Mouse (Mus musculus) left cerebral cortex, adult 9 months (tissue): ENCODE measurements around the gene Cpne7.
"Not testable (repeated sequence)": the region's sequence is repeated elsewhere in the genome, so short reads cannot be mapped to it uniquely, and the experiment has no call there.

Source experiments
- DNase-seq, 2 experiments: peaks; one replicate each; pipeline ENCODE4 v3.0.0; 2022; ENCODE audit warnings: low spot score in 2 of 2

Cpne7 gene

DNA sequence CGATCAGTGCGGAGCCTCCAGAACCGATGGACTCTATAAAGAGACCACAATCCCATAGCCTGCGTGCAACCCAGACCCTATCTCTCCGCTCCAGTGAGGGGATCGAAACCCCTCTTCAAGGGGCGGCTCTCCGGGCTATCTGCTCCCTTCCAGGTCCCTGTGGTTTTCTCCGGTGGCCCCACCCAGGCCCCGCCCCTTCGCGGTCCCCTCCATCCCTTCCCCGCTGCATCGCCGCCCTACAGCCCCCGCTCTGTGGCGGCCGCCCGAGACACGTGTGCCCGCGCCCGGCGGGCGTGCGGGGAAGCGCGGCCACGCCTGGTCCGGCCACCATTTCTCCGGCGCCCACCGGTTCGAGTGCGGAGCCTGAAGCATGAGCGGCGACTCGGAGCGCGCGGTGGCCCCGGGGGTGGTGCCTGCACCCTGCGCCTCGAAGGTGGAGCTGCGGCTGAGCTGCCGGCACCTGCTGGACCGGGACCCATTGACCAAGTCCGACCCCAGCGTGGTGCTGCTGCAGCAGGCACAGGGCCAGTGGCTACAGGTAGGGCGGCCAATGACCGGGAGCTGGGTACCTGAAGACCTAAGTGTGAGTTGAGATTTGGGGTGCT is at the start of gene Cpne7:
Gene Cpne7 (plus strand): TSS at position 248 of the 605 bp plus-strand sequence.
- DNase-seq = no peak

DNA sequence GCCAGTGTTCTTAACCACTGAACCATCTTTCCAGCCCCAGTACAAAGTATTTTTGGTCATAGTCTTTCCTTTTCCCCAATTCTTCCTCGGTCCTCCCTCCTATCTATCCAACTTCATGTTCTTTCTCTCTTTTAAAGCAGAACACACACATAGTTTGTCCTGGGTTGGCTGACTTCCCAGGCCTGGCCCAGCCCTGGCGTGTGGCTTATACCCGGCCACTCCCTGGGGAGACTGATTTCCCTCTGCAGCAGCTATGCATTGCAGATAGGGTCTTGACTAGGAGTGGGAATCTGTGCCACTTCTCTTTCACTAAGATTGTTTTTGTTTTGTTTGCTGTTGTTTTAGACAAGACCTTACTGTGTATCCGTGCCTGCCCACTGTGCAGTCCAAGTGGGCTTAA is 46.0 kb upstream of the Cpne7 start:
- no peak for DNase-seq

DNA sequence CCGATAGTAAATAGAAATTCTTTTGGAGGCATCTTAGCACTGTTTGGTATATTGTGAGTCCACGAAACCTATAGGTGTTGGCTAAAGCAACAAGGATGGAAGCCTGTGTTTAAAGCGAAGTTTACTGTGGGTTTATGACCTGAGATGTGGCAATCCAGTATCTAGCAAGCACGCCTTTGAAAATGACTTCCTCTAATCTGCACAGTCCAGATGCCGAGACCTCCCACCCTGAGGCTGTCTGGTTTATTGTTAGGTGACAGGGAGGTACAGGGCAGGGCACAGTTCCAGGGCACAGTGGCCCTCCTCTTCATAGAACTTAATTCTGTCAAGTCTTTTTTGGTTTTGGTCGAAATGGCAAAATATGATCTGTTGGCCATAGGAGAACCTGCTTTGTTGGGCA is 40.0 kb upstream of the Cpne7 start:
- no peak for DNase-seq

DNA sequence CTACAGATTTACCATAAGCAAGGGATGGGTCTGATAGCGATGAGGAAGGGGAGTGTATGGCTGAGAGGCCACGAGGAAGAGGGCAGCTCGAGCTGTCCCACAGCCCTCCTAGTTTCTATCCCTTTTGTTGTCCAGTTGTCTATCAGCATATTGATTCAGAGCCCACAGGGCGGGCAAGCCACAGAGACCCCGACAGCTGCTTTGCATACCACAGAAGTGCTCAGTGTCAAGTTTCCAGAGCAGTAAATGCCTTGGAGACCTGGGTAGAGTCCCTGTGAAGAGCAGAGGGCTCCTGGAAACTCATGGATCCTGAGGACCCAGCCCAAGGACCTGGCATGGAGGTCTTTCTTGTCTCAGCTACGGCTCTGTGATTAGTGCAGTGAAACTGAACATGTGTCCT is 34.2 kb upstream of the Cpne7 start:
- DNase-seq = no peak

DNA sequence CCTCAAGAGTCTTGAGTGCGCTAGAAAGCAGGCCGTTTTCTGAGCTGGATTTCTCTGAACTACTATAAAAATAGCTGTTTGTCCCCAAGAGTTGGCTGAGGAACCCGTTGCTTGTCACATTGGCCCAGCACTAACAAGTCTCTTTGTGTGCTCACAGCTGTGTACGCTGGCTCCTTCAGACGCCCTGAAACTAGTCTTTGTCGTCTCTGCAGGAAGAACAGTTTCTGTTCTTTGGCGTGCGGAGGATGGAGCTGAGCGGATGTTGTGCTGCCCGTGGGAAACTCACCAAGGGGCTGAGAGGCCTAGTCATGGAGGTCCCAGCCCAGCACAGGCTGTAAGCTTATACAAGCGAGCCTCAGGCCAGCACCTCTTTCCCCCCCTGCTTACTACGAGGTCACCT is 33.6 kb upstream of the Cpne7 start:
- peak; percentile 47 to 55 for DNase-seq

DNA sequence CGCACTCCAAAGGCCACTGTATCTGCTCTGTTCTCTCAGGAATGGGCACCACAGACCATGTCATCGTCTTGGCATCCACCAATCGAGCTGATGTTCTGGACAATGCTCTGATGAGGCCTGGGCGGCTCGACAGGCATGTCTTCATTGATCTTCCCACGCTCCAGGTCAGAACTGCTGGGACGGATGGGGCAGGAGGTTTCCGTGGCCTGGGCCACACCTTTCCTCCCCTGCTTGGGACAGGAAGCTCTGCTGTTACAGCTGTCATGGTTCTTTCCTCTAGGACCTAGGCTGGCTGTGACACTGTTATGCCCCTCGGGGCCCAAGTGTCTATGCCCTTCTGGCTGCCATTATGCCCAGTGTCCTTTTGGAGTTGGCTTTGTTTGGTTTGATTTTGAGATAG is 29.9 kb upstream of the Cpne7 start:
- DNase-seq = no peak

DNA sequence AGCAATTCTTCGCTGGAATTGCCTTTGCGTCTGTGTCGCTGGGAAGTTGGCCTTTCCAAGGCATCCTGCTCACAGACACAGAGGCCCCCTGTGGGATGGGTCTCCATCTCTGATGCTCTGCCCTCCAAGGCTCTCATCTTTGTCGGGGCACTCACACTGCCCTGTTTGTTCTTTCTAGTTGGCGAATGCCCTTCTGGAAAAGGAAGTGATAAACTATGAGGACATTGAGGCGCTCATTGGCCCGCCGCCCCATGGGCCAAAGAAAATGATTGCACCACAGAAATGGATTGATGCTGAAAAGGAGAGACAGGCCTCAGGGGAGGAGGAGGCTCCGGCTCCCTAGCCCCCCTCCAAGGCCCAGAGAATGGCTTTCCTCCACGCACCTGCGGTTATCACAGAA is 20.0 kb upstream of the Cpne7 start:
- no peak for DNase-seq

DNA sequence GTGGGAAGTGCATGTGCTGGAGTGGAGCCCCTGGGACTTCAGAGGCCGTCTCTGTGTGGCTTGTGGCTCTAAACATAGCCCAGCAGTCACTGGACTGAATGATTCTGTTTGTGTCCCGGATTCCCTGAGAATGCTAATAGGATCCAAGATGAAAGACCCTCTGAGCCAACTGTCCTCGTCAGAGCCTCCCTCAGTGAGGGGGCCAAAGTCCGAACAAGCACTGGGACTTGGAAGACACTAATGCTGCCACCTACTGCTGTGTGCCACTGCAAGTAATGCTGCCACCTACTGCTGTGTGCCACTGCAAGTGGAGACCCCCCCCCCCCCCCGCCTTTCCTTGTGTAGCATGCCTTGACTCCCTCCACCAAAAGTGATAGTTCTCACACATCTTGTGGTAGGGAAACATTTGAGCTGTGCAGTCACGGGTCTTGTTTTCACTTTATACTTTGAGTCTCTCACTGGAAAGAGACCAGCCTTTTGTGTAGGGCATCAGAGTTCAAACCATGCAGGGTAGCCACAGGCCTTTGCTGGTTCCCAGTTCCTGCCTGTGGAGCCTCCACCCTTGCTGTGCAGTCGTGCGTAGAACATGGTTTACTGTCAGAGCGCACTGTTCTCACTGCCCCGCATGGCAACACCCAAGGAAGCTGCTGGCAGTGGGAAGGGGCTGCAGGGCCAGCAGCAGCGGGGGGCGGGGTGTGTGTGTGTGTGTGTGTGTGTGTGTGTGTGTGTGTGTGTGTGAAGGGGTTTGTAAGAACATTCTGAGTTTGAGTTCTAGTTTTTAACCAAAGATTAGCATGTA is 19.2 kb upstream of the Cpne7 start:
- peak in 1 of 2 experiments; percentile 24 for DNase-seq

DNA sequence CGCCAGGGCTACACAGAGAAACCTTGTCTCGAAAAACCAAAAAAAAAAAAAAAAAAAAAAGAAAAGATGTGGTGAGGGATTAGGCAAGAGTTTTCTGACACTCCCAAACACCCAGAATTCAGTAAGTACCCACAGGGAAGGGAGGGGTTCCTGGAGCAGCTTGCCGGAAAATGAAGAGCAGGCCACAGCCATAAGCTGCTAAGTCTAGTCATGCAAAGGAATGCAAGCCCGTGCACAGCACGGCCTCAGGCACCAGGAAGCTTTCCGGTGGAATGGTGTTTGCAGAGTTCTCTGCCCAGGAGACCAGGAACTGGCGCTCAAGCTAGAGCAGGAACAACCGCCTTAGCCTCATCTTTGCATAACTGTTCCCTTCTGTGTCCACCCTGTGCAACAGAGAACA is 16.9 kb upstream of the Cpne7 start:
- DNase-seq = no peak

DNA sequence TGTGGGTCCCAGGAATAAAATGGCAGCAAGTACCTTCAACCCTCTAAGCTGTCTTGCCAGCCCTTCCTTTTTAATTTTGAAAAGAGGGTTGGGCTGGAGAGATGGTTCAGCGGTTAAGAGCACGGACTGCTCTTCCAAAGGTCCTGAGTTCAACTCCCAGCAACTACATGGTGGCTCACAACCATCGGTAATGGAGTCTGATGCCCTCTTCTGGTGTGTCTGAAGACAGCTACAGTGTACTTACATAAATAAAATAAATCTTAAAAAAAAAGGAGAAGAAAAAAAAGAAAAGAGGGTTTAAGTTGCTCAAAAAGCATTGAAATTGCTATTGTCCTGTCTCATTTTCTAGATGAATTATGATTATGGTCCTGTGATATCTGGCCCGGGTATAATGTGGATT is 15.9 kb upstream of the Cpne7 start:
- DNase-seq = no peak

DNA sequence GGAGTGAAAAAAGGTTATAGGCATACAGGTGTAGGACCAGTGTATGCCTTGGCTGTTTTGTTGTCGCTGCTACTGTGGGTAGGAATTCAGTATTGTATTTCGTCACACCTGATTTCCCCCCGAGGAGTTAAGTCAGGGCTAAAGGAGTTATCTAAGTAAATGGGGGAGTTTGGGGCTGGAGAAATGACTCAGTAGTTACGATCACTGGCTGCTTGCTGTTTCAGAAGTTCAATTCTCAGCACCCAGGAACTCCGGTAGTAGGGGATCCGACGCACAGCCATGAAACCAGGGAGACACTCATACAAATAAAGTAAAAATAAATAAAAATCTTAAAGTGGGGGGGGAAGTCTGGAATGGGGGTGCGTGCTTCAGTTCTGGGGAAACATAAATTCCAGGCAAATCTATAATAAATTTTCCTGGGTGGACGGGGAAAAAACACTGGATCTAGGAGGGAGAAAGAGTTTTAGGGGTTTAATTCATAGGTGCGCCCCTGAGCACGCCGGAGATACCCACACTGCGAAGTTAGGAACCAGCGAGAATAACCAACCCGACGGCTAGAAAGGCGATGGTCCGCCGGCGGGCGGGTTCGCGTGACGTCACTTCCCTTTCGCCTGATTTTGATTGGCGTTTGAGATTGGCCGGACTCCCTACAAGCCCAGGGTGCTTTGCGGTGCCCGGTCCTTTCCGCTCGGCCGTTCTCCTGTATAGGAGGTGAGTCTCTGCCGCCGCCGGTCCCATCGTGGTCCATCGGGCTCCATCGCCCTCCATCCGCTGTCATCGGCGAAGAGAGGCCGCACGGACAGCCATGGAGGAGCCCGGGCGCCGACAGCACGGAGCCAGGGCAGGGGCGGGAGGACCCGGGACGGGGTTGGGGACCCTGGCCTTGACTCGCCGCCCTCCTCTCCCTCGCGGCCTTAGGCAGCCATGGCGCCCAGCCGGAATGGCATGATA is 15.2 kb upstream of the Cpne7 start, which contains the start of gene Rpl13:
Gene Rpl13 (plus strand): TSS at position 616 of the 951 bp plus-strand sequence.
- DNase-seq = peak; percentile 91 to 98

DNA sequence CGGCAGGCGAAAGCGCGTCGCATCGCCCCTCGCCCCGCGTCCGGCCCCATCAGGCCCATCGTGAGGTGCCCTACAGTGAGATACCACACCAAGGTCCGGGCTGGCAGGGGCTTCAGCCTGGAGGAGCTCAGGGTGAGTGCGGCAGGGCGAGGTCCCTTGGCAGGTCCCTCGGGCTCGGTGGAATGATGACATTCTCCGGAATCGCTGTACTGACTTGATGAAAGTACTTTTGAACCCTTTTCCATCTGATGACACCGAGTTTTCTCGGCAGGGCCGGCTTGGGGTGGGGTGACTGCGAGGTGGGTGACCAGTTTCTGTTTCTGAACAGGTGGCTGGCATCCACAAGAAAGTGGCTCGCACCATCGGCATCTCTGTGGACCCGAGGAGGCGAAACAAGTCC is 14.3 kb upstream of the Cpne7 start:
- DNase-seq = not testable (repeated sequence)

DNA sequence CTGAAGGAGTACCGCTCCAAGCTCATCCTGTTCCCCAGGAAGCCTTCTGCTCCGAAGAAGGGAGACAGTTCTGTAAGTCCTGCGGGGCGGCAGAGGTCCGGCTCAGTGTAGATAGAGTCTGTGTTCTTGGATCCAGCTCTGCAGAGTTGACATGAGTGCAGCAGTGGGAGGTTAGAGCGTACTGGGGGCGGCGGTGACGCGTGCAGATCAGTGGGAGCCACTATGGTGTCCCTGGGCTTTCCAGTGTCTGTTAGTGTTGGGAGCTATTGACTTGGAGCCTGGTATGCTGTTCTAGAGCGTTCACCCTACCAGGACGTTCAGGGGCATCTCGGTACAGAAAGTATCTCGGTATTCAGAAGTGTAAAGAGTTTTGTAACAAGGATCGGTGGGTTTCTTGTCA is 13.9 kb upstream of the Cpne7 start:
- DNase-seq = no peak

DNA sequence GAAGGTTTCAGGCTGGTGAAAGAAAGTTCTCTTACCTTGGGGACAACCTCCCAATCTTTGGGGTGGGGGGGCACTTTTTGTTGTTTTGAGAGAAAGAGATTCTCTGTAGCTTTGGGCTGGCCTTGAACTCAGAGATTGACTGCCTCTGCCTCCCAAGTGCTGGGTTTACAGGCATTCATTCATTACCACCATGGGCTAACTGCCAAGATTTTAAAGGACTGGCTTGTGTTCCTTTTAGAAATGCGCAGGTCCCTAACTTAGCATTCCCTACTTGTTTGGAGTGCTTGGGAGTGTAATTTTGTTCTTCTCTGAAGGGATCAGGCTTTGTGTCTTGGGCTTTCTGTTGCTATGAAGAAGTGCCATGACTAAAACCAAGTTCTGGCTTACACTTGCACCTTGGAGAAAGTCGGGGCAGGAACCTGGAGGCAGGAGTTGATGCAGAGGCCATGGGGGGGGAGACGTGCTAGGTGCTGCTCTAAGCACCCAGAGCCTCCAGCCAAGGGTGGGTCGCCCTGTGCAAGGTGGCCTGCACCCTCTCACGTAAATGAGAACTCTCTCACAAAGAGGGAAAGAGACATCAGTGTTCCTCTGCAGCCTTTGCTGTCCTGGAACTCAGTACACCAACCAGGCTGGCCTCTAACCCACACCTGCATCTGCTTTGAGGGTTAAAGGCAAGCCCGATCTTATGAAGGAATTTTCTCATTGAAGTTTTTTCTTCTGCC is 13.0 kb upstream of the Cpne7 start:
- no peak for DNase-seq

DNA sequence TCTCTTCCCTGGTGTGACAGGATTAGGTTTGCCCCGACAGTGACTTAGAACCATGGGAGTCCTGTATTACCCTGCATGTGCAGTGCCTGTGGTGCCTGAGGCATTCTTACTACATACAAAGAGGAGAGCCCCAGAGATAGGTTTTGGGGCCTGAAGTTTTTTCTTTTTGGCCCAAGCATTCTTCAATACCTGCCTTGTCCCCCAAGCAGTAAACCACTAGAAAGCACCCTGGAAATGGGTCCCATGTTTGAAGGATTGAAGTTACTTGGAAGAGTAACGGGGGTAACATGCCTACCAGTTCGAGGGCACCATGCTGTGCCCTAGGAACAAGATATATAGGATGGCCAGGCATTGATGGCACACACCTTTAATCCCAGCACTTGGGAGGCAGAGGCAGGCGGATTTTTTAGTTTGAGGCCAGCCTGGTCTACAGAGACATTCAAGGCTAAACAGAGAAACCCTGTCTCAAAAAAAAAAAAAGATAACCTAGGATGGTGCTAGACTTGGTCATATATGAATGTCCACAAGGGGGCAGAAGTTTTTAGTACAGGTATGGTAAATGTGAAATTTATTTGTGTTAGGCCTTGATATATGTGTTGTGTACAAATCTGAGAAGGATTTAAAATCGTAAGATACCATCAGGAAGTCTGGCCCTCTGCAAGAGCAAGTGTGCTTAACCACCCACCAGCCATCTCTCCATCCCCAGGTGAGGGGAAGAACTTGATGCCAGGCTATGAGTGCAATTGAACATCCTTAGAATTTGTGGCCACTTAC is 11.4 kb upstream of the Cpne7 start:
- DNase-seq = no peak

DNA sequence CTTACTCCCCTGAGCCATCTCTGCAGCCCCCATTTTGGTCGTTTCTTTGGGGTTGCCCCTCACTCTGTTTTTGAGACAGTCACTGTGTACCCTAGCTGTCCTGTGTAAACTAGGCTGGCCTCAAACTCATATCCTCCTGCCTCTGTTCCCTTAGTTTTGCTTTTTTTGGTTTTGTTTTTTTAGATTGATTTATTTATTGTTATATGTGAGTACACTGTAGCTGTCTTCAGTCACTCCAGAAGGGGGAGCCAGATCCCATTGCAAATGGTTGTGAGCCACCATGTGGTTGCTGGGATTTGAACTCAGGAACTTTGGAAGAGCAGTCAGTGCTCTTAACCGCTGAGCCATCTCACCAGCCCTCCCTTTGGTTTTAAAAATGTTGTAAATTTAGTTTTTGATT is 10.6 kb upstream of the Cpne7 start:
- no peak for DNase-seq

DNA sequence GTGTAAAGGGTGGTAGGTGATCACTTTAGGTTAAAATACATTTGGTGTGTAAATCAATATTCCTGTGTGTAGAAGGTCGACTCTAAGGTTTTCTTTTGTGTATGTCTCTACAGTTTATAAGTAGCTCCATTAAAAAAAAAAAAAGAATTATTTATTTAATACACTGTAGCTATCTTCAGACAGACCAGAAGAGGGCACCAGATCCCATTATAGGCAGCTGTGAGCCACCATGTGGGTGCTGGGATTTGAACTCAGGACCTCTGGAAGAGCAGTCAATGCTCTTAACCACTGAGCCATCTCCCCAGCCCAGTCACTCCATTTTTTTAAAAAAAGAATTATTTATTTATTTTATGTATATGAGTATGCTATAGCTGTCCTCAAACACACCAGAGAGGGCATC is 9.2 kb upstream of the Cpne7 start:
- DNase-seq = no peak

DNA sequence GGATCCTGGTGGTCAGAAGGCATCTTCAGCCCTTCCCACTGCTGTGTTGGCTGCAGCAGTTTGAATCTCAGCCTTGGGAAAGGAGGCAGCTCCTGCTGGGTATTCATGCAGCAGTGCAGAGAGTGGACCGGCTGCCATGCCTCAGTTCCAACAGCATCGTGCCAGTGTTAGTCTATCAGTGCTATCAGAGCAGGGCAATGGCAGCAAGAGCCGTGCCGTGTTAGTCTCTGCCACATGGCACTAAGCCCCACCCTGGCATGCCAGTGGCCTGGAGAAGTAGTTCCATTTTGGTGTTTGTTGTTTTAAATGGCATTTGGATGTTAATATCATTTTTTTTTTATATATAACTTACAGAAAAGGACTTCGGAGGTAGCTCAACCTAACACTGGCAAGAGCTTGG is 8.2 kb upstream of the Cpne7 start:
- no peak for DNase-seq

DNA sequence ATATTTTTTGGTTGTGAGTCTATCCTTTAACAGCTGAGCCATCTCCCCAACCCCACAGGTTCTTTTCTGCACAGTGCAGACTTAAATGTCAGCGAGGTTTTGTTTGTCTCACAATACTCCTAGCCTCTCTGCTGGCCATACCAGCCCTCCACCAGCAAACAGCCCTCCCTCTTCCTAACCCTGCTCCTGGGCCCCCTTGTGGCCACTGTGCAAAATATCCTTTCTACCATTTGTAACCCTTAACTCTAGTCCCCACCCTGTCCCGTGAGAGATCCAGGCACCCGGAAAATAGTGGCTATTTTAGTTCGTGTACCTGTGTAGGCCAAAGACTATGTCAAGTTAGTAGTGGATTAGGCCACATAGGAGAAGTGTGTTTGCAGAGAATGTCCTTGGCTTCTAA is 6.5 kb upstream of the Cpne7 start:
- no peak for DNase-seq

DNA sequence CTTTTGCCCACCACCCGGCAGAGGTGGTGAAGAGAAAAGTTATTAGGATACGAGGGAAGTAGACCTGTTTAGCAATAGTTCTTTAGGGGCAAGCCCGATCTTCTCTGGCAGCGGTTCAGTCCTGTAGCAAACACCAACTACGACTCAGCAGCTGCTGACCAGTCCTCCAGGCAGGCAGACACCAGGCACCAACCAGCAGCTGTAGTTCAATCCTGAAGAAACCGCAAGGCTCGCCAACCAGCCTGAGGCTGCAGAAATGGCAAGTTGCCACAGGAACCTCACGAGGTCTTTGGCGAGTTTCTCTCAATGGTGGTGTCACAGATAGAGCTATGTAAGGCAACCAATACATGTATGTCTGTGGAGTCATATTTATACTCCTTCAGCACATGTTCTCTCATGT is 4.3 kb upstream of the Cpne7 start:
- no peak for DNase-seq

DNA sequence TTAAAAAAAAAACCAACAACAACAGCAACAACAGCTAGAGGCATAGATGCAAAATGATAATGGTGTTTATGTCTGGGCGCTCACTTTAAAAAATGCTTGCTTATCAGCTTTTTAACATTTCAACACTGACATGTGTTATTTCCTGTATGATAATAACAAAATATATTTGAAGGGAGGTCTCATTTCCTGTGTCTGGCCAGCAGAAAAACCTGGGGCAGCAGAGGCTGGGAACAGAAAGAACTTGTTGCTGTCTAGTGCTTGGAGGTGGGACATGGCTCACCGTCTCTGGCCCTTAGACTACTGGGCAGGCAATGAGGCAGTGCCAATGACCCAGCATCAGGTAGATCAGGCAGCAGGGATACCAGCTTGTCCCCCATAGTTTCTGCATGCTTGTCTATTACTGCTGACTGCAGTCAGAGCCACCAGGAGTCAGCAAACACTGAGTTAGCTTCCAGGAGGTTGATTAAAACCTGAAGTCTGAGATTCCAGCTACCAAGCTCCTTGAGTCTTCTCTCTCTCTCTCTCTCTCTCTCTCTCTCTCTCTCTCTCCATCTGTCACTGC is 3.2 kb upstream of the Cpne7 start:
- DNase-seq = no peak
